Mouse (Mus musculus): ENCODE data around the gene Zfp638. TPM values are rescaled to one million over a fixed set of nuclear protein-coding genes. Genes with fewer than 3 reads are reported as not detected.
"Not testable (repeated sequence)": the region's sequence is repeated elsewhere in the genome, so short reads cannot be mapped to it uniquely, and the experiment has no call there.

Gene Zfp638
- polyA plus RNA-seq, 1 experiment from 2014 or later = 94.4 TPM

- no peaks in the 10 kb centered on the region for H3K9me3 ChIP-seq (ENCODE audit: control insufficient read depth, low read depth, low read length)
- H3K36me3 ChIP-seq (ENCODE audit: control insufficient read depth, insufficient read depth, low read length) = no peaks in the 10 kb centered on the region
- no peak overlapping the region for H3K4me2 ChIP-seq (replicated peaks; ENCODE audit: low read depth, low read length)
- 70% methylated on average over 3 of the region's 3 CpGs for WGBS
- H3K4me1 ChIP-seq (ENCODE audit: control insufficient read depth, insufficient read depth, low read length) = no peaks in the 10 kb centered on the region; the same call in 1 of the 2 replicates
- no peak overlapping the region for H3K4me3 ChIP-seq (ENCODE audit: low read depth, low read length)
- H3K9ac ChIP-seq (replicated peaks; ENCODE audit: low read depth, low read length) = no peak overlapping the region
- no peaks in the 10 kb centered on the region for H3K27me3 ChIP-seq (ENCODE audit: control insufficient read depth, insufficient read depth, low read length)
- no peak for ATAC-seq (ENCODE audit: insufficient number of reproducible peaks, insufficient read depth, low FRiP score, low read depth)
- no peak overlapping the region for H3K27ac ChIP-seq (ENCODE audit: low read length)
These were observed 155.1 kb downstream of the Zfp638 start for GRCm38 (mm10) chr6:84021990-84022389.

DNA sequence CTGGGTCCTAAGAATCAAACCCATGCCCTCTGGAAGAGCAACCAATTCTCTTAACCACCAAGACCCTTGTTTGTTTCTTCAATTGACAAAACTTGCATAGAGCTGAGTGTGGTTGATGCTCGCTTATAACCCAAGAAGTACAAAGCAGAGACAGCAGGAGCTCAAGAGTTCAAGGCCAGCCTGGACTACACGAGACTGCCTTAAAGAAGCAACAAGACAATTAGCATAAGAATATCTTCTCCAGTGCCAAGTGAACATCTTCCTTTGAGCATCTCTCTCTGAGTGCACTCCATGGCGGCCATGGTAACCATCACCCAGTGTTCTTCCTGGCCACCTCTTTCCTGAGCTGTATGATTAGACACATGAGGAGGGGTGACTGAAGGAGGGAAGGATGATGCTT lies 158.7 kb downstream of the Zfp638 start:
- Histone ChIP-seq H3K4me1 (ENCODE audit: control insufficient read depth, insufficient read depth, low read length) (no peaks in the 10 kb centered on the region), H3K27me3 (ENCODE audit: control insufficient read depth, insufficient read depth, low read length) (no peaks in the 10 kb centered on the region), H3K36me3 (ENCODE audit: control insufficient read depth, insufficient read depth, low read length) (no peaks in the 10 kb centered on the region), H3K9ac (replicated peaks; ENCODE audit: low read depth, low read length) (no peak overlapping the region), H3K4me3 (ENCODE audit: low read depth, low read length) (no peak overlapping the region), H3K9me3 (ENCODE audit: control insufficient read depth, low read depth, low read length) (no peaks in the 10 kb centered on the region), H3K27ac (ENCODE audit: low read length) (no peak overlapping the region), H3K4me2 (replicated peaks; ENCODE audit: low read depth, low read length) (no peak overlapping the region)
- WGBS = 83% methylated on average over 3 of the region's 3 CpGs
- no peak for ATAC-seq (ENCODE audit: insufficient number of reproducible peaks, insufficient read depth, low FRiP score, low read depth)

- Histone ChIP-seq H3K4me3 (ENCODE audit: low read depth, low read length) (no peak overlapping the region), H3K36me3 (ENCODE audit: control insufficient read depth, insufficient read depth, low read length) (no peaks in the 10 kb centered on the region), H3K27me3 (ENCODE audit: control insufficient read depth, insufficient read depth, low read length) (no peaks in the 10 kb centered on the region), H3K27ac (ENCODE audit: low read length) (no peak overlapping the region), H3K9me3 (ENCODE audit: control insufficient read depth, low read depth, low read length) (no peaks in the 10 kb centered on the region), H3K9ac (replicated peaks; ENCODE audit: low read depth, low read length) (no peak overlapping the region), H3K4me1 (ENCODE audit: control insufficient read depth, insufficient read depth, low read length) (no peaks in the 10 kb centered on the region), H3K4me2 (replicated peaks; ENCODE audit: low read depth, low read length) (no peak overlapping the region)
- no peak for ATAC-seq (ENCODE audit: insufficient number of reproducible peaks, insufficient read depth, low FRiP score, low read depth)
These were observed 161.9 kb downstream of the Zfp638 start for GRCm38 (mm10) chr6:84028791-84029190.

- Histone ChIP-seq H3K4me2 (replicated peaks; ENCODE audit: low read depth, low read length) (no peak overlapping the region), H3K4me3 (ENCODE audit: low read depth, low read length) (no peak overlapping the region), H3K9ac (replicated peaks; ENCODE audit: low read depth, low read length) (no peak overlapping the region), H3K4me1 (ENCODE audit: control insufficient read depth, insufficient read depth, low read length) (no peaks in the 10 kb centered on the region), H3K27me3 (ENCODE audit: control insufficient read depth, insufficient read depth, low read length) (no peaks in the 10 kb centered on the region), H3K9me3 (ENCODE audit: control insufficient read depth, low read depth, low read length) (no peaks in the 10 kb centered on the region), H3K36me3 (ENCODE audit: control insufficient read depth, insufficient read depth, low read length) (no peaks in the 10 kb centered on the region), H3K27ac (ENCODE audit: low read length) (no peak overlapping the region)
- no peak for ATAC-seq (ENCODE audit: insufficient number of reproducible peaks, insufficient read depth, low FRiP score, low read depth)
- WGBS = 87% methylated on average over 7 of the region's 7 CpGs
These were observed 162.9 kb downstream of the Zfp638 start for GRCm38 (mm10) chr6:84029775-84030174.

- not testable (repeated sequence) for H3K4me2 ChIP-seq (replicated peaks; ENCODE audit: low read depth, low read length); H3K9ac ChIP-seq (replicated peaks; ENCODE audit: low read depth, low read length); H3K27ac ChIP-seq (ENCODE audit: low read length); H3K27me3 ChIP-seq (ENCODE audit: control insufficient read depth, insufficient read depth, low read length); ATAC-seq (ENCODE audit: insufficient number of reproducible peaks, insufficient read depth, low FRiP score, low read depth); H3K4me1 ChIP-seq (ENCODE audit: control insufficient read depth, insufficient read depth, low read length); H3K9me3 ChIP-seq (ENCODE audit: control insufficient read depth, low read depth, low read length); H3K36me3 ChIP-seq (ENCODE audit: control insufficient read depth, insufficient read depth, low read length); H3K4me3 ChIP-seq (ENCODE audit: low read depth, low read length)
- 47% methylated on average over 5 of the region's 5 CpGs for WGBS
These were observed 165.6 kb downstream of the Zfp638 start for GRCm38 (mm10) chr6:84032516-84032915.

Other genes starting within 250 kb of the Zfp638 start
- not detected in 2 replicates for gene Clec4f, start 210.9 kb upstream of the Zfp638 start, polyA plus RNA-seq (2014; fragmentation: Nextera tagmentation; extraction: Ambion mirVana)
- not detected in 2 replicates for gene Cd207, start 189.3 kb upstream of the Zfp638 start, polyA plus RNA-seq (2014; fragmentation: Nextera tagmentation; extraction: Ambion mirVana)
- not detected in 2 replicates for gene Vax2, start 155.8 kb upstream of the Zfp638 start, polyA plus RNA-seq (2014; fragmentation: Nextera tagmentation; extraction: Ambion mirVana)
- 0.42 and 0.45 TPM in 2 replicates for gene Atp6v1b1, start 124.1 kb upstream of the Zfp638 start, polyA plus RNA-seq (2014; fragmentation: Nextera tagmentation; extraction: Ambion mirVana)
- 0.20 TPM in 1 of 2 replicates, not detected in the other for gene Ankrd53, start 104.5 kb upstream of the Zfp638 start, polyA plus RNA-seq (2014; fragmentation: Nextera tagmentation; extraction: Ambion mirVana)
- 68.1 and 75.4 TPM in 2 replicates for gene Tex261, start 91.3 kb upstream of the Zfp638 start, polyA plus RNA-seq (2014; fragmentation: Nextera tagmentation; extraction: Ambion mirVana)
- gene Nagk, start 72.1 kb upstream of the Zfp638 start, polyA plus RNA-seq (2014; fragmentation: Nextera tagmentation; extraction: Ambion mirVana) = 61.5 and 63.1 TPM in 2 replicates
- gene Paip2b, start 35.4 kb upstream of the Zfp638 start, polyA plus RNA-seq (2014; fragmentation: Nextera tagmentation; extraction: Ambion mirVana) = 20.7 and 22.0 TPM in 2 replicates
- 11.2 and 12.4 TPM in 2 replicates for gene Dysf, start 141.5 kb downstream of the Zfp638 start, polyA plus RNA-seq (2014; fragmentation: Nextera tagmentation; extraction: Ambion mirVana)

All from stomach, embryonic 14.5 days (tissue).